ENCODE assay signal across 10 mouse cellular contexts in the genomic region with DNA sequence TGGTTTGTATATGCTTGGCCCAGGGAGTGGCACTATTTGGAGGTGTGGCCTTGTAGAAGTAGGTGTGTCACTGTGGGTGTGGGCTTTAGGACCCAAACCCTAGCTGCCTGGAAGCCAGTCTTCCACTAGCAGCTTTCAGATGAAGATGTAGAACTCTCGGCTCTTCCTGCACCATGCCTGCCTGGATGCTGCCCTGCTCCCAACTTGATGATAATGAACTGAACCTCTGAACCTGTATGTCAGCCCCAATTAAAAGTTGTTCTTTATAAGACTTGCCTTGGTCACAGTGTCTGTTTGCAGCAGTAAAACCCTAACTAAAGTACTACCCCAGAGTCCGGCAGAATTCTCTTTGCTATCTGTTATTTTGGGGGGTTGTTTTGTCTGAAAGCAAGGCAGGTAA.
"Had no signal": no experiment of that assay in that cellular context is flagged by ENCODE, and none has a peak within 500 bp of the region (broad histone marks: within the 10 kb centered on the region; RNA-seq: fewer than 3 reads in every experiment).

No protein-coding gene starts in this region.

- DNase-seq: gastrocnemius, adult 2 months; gastrocnemius, postnatal 10 days; gastrocnemius, postnatal 25 days; heart, postnatal 4 days; kidney, adult 18-20 months; kidney, adult 8-10 months; kidney, postnatal 10 days; kidney, postnatal 4 days; liver; liver, embryonic 13.5 days had no signal
